Mouse (Mus musculus) liver, adult 2 months (tissue): ENCODE measurements around the gene Lin7a.

Experiments
- CTCF ChIP-seq: fragments of 200-500 bp; IDR thresholded peaks from 2 replicates; pipeline ENCODE4 v1.5.1; 2011; ENCODE audit warnings: low read depth, low read length, control low read depth
- POLR2A ChIP-seq: fragments of 200-500 bp; IDR thresholded peaks from 2 replicates; pipeline ENCODE4 v1.6.1; 2011; ENCODE audit warnings: low read length, control low read depth; ENCODE audit not compliant: insufficient read depth; ENCODE audit errors: extremely low read depth

- no peak for TF ChIP-seq POLR2A
- no peak for TF ChIP-seq CTCF
Measured at GRCm38 (mm10) chr10:107255351-107256050, 16.0 kb upstream of the Lin7a start.
